Mouse (Mus musculus) left cerebral cortex, adult 9 months (tissue): ENCODE measurements around the gene Spin2-ps6.
"Not testable (repeated sequence)": the region's sequence is repeated elsewhere in the genome, so short reads cannot be mapped to it uniquely, and the experiment has no call there.

ENCODE experiments used
- DNase-seq, 2 experiments: peaks; one replicate each; pipeline ENCODE4 v3.0.0; 2022; ENCODE audit warnings: low spot score in 2 of 2

The Spin2-ps6 gene

GRCm38 (mm10) chrX:33234569-33234968, at the start of gene Spin2-ps6:
Gene Spin2-ps6 (plus strand): TSS chrX:33234869.
- not testable (repeated sequence) for DNase-seq
